Mouse (Mus musculus) heart, adult 2 months (tissue): ENCODE data around the gene Mcam.

Source experiments
- CTCF ChIP-seq: fragments of 200-600 bp; IDR thresholded peaks from 2 replicates; pipeline ENCODE4 v1.8.1; 2022; ENCODE audit warnings: antibody characterized with exemption, mild to moderate bottlenecking, moderate library complexity
- POLR2A ChIP-seq: fragments of 200-500 bp; IDR thresholded peaks from 2 replicates; pipeline ENCODE4 v1.6.1; 2011; ENCODE audit warnings: mild to moderate bottlenecking, low read depth, low read length, control low read depth; ENCODE audit not compliant: insufficient read depth

- TF ChIP-seq POLR2A, result no peak
- no peak for TF ChIP-seq CTCF
Observed at GRCm38 (mm10) chr9:44095781-44096180, 38.5 kb upstream of the Mcam start.
